Mouse (Mus musculus) liver, adult (tissue): ENCODE measurements around the gene Sv2b.

ENCODE experiments used
- GATA4 ChIP-seq: IDR thresholded peaks from 2 replicates; pipeline ENCODE4 v1.6.1; 2014; ENCODE audit warnings: mild to moderate bottlenecking, low read length; ENCODE audit not compliant: insufficient replicate concordance

The Sv2b gene

DNA sequence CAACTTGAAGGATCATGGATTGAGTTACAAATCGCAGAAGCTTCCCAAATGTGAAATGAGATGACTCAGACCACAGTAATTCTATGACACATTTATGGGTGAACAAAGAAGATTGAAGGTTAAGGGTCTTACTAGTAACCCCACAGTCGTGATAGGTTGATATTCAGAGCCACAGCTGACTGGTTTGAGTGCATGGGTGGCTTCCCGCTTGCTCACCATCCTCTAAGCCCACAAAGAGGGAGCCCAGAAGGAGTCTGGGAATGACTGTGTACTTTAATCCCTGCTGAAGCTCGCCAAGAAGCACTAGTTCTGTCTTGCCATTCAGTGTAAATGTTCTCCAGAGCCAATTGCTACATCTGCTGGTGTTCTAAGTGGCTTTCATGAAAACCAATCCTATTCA lies 41.8 kb downstream of the Sv2b start:
- TF ChIP-seq GATA4 = no peak

DNA sequence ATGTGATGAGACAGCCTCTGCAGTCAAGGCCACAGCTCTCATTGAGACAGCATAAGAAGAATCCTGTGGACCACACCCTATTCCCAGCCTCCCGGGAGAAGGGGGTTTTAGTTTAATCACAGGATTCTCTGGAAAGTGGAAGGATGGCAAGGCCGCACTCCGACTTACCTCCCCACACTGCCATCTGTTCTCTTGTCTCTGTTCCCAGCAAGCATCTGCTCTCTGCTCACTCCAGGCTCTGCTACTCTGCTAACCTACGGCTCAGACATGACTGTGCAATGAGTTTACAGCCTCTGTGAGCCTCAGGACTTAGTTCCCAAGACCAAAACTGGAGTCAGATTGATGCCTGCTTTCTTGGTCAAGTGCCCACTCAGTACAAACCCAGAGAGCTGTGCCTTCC lies 43.8 kb downstream of the Sv2b start:
- no peak for TF ChIP-seq GATA4

- no peak for TF ChIP-seq GATA4
These were observed 49.1 kb downstream of the Sv2b start for GRCm38 (mm10) chr7:75259945-75260344.

DNA sequence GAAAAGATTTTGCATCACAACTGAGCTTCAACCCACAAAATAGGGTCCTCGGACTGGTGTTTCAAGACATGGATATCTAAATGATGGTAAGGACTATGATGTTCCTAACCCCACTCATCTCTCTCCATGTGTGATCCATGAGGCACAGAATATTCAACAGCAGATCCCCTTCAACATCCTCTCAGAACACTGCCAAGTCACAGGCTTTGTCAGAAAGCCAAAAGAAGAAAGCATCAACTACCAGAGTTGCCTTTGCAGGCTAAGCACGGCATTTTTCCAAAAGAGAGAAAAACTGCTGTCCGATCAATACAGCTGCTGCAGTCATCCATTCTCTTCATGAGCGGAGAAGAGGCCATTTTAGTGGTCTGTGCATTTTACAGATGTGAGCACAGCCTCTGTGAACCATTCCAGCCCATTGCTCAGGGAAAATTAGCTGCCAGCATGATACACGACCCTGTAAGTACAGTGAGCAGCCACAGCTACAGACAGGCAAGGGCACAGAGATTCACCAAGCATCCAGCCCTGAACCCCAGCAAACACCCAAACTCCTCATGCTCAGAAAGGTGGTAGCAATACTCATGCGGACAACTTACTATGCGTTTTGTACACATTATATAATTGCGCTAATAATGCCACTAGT lies 55.3 kb downstream of the Sv2b start:
- no peak for TF ChIP-seq GATA4

DNA sequence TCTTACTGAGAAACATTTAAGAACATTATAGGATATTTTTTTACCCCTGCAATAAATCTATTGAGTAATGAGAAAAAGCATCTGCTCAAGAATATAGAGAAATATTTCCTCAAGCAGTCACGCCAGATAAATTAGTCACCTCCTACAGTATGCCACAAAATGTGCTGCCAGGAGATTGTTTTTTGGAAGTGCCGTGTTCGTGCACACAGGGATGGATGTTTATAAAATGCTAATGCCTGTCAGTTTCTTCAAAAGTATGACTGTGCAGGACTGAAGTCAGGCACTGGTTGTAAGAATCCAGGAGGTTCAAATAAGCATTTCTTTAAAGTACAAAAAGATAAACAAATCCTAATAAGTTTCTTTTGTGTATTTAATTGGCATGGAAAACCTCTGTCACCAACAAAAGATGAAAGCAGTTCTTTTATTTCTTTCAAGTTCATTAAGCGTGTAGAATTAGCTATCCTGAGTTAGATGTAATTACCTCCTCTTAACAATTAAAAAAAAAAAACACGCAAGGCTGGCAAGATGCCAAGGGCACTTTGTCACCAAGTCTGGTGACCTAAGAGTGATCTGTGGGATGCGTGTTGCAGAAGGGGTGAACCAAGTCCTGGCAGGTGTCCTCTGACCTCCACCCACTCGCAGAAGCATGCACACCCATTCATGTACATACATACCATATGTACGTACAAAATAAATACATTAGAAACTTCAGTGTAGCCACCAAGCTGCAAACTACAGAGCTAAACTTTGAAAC lies 68.1 kb downstream of the Sv2b start:
- TF ChIP-seq GATA4 = no peak

DNA sequence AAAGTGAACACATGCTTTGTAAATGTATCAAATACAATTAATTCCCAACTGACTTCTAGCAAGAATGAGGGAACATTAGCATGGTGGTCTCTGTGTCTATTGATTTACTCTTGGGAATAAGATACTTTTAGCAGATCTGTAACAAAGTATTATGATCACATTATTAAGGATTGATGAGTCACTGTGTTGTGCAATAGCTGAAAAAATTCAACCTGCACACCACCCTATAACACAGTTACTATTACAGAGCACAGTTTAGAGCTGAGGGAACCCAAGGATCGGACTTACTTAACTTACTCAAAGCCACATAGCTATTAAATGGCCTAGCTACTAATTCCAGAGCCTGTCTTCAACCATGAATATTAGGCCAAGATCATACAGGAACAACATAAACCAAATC lies 72.7 kb downstream of the Sv2b start:
- TF ChIP-seq GATA4 = no peak

DNA sequence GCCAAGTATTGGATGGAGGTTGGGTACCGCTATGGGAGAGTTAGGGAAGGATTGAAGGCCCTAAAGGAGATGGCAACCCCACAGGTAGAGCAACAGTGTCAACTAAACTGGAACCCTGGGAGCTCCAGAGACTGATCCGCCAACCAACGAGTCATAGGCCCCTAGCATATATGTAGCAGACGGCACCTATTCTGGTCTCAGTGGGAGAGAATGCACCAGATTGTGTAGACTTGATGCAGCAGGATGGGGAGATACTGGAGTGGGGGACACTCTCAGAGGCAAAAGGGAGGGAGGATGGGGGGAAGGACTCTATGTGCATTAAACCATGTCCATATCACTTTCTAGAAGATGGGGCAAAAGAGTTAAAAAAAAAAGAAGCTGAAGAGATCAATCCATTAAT lies 84.9 kb downstream of the Sv2b start:
- no peak for TF ChIP-seq GATA4

DNA sequence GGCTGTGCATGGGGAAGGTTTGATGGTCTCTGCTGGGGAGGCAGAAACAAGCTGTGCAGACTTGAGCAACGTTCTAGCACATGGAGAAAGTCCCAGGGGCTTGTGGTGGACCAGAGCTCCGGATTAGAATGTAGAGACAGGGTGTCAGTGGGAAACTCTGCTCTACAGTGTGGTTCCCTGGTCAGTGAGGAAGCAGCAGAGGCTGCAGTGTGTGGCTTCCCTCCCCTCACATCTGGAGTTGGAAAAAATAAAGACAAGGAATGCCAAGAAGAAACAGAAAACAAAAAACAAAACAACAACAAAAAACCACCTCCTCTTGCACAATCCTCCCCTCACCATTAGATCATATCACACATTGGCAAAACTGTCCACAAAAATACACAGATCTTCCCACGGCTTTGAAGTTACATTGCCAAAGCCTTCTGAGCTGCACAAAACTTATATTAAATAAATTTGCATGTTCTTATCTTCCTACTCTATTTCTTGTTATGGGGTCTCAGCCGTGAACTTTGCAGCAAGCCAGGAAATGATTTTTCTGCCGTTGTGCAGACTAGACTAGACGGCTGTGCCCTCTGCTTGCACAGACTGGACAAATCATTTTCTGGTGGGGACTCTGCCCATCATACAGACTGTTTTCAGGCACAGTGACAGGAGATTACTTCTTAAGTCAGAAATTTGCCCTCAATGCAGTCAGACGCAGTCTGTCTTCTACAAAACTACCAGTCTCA lies 86.2 kb downstream of the Sv2b start:
- no peak for TF ChIP-seq GATA4

- TF ChIP-seq GATA4 = no peak
These were observed 88.3 kb downstream of the Sv2b start for GRCm38 (mm10) chr7:75220786-75221185.

- TF ChIP-seq GATA4 = no peak
These were observed 88.8 kb downstream of the Sv2b start for GRCm38 (mm10) chr7:75220296-75220695.

DNA sequence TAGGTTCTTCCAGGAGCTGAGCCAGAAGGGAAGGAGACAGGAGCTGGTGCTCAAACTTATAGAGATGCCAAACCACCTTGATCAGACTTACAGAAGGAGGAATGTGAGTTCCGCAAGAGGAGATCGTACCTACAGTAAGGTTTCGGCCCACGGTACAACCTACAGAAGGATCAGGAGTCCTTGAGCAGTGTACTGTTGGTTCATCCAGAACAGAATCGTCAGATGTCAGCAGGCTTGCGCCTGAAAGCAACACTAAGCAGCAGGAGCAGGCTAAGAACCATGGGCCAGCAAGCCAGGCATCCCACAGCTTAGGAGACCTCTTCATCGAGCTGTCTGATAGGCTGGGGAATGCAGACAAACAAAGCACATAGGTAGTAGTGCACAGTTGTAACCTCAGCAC lies 92.9 kb downstream of the Sv2b start:
- no peak for TF ChIP-seq GATA4

GRCm38 (mm10) chr7:75209221-75209641 lies 99.8 kb downstream of the Sv2b start:
- TF ChIP-seq GATA4 = no peak

DNA sequence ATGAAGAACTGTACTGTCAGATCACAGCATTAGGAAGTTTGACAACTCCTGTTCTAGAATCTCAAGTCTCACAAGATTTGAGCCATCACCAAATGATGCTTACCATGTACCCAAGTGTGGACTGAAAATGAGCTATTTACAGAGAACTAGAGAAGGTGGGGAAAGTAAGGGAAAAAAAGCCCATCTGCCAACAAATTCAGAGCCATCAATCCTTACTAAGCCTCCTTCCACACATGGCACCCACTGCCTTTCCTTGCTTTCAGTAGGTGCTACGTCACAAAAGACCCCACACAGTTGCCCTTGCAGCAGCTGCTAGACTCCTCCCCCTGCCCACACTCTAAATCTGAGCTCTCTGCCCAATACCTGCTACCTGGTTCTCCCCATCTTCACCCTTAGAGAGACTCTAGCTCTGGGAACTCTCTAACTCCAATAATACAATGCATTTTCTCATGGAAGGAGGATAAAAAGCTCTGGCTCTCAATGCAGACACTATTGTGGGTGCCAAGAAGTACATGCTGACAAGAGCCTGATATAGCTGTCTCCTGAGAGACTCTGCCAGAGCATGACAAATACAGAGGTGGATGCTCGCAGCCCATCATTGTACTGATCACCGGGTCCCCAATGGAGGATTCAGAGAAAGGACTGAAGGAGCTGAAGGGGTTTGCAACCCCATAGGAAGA lies 101.0 kb downstream of the Sv2b start:
- TF ChIP-seq GATA4 = no peak

DNA sequence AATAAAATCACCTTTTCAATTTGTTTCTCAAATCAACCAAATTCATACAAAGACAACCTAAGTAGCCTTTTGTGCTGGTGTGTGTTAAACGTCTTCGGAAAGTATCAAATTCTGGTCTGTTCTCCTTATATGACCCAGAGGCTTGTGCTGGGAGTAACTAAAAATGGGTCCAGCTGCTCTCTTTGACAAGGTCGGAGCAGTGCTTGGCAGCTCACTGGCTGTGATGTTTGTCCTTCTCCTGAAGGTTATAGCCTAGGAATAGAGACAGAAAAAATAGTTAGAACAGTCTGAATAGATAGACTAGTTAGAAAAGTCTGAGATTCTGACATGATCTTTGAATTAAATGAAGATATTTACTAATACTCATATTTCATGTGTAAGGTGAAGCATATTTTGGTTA lies 102.4 kb downstream of the Sv2b start:
- no peak for TF ChIP-seq GATA4

- no peak for TF ChIP-seq GATA4
These were observed 103.7 kb downstream of the Sv2b start for GRCm38 (mm10) chr7:75205386-75205785.
